Mouse (Mus musculus): Measurements from ENCODE around the gene Rtf1. TPM values are rescaled to one million over a fixed set of nuclear protein-coding genes. Genes with fewer than 3 reads are reported as not detected.
"Not testable (repeated sequence)": the region's sequence is repeated elsewhere in the genome, so short reads cannot be mapped to it uniquely, and the experiment has no call there.

The Rtf1 gene
- polyA plus RNA-seq, 1 experiment from 2014 or later: 62.3 TPM

DNA sequence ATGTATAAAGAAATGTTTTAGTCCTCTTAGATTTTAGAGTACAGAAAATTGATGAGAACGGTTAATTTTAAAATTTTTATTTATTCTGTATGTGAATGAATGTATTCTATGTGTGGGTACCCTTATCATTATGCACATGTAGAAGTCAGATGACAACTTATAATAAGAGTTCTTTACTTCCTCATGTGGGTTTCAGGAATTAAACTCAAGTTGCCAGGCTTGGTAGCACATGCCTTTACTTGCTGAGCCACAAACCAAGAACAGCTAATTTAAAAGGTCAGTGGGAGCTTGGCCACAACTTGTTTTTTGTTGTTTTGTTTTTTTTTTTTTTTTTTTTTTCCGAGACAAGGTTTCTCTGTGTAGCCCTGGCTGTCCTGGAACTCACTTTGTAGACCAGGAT lies 20.0 kb downstream of the Rtf1 start:
- H3K4me3 ChIP-seq: no peak overlapping the region
- no peak overlapping the region for H3K4me2 ChIP-seq
- WGBS: 89% methylated on average over 2 of the region's 2 CpGs
- no peak overlapping the region for H3K27ac ChIP-seq
- H3K27me3 ChIP-seq (replicated peaks): no peaks in the 10 kb centered on the region
- H3K9me3 ChIP-seq: no peaks in the 10 kb centered on the region
- no peak for ATAC-seq (replicated peaks)
- H3K9ac ChIP-seq: no peak overlapping the region
- no peaks in the 10 kb centered on the region for H3K4me1 ChIP-seq
- H3K36me3 ChIP-seq (replicated peaks): peaks cover 8% of the 10 kb centered on the region

DNA sequence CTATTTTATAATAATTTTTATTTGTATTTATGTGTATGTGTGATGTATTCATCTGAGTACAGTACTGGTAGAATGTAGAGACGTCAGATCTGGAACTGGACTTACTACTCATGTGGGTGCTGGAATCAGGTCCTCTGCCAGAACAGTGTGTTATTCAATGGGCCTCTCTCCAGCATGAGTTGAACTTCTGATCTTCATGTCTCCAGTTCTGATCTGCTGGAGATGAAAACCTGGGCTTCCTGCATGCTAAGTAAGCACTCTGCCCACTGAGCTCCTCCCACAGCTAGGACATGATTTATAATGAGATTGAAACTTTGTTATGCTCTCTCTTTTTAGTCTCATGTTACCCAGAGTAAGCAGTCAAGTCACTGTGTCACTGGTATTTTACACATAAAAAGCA lies 21.2 kb downstream of the Rtf1 start:
- 92% methylated on average over 1 of the region's 1 CpGs for WGBS
- Histone ChIP-seq H3K27ac (no peak overlapping the region), H3K9ac (no peak overlapping the region), H3K4me3 (no peak overlapping the region), H3K36me3 (replicated peaks) (peaks cover 8% of the 10 kb centered on the region), H3K27me3 (replicated peaks) (no peaks in the 10 kb centered on the region), H3K4me1 (no peaks in the 10 kb centered on the region), H3K9me3 (no peaks in the 10 kb centered on the region), H3K4me2 (no peak overlapping the region)
- no peak for ATAC-seq (replicated peaks)

GRCm38 (mm10) chr2:119698472-119698871 lies 23.6 kb downstream of the Rtf1 start:
- 86% methylated on average over 2 of the region's 2 CpGs for WGBS
- H3K4me2 ChIP-seq: no peak overlapping the region
- no peak for ATAC-seq (replicated peaks)
- no peaks in the 10 kb centered on the region for H3K4me1 ChIP-seq
- H3K36me3 ChIP-seq (replicated peaks): peaks cover 8% of the 10 kb centered on the region
- no peaks in the 10 kb centered on the region for H3K9me3 ChIP-seq
- no peak overlapping the region for H3K4me3 ChIP-seq
- H3K27me3 ChIP-seq (replicated peaks): no peaks in the 10 kb centered on the region
- no peak overlapping the region for H3K27ac ChIP-seq
- no peak overlapping the region for H3K9ac ChIP-seq

GRCm38 (mm10) chr2:119699962-119700361 lies 25.1 kb downstream of the Rtf1 start:
- no peak overlapping the region for H3K4me3 ChIP-seq
- no peak overlapping the region for H3K4me2 ChIP-seq
- 0 out of 2 replicates have a peak, but pooled peaks cover 2% of the 10 kb centered on the region for H3K36me3 ChIP-seq (replicated peaks)
- 95% methylated on average over 3 of the region's 3 CpGs for WGBS
- H3K27ac ChIP-seq: no peak overlapping the region
- no peak overlapping the region for H3K9ac ChIP-seq
- H3K4me1 ChIP-seq: no peaks in the 10 kb centered on the region
- ATAC-seq (replicated peaks): no peak
- no peaks in the 10 kb centered on the region for H3K9me3 ChIP-seq
- no peaks in the 10 kb centered on the region for H3K27me3 ChIP-seq (replicated peaks)

DNA sequence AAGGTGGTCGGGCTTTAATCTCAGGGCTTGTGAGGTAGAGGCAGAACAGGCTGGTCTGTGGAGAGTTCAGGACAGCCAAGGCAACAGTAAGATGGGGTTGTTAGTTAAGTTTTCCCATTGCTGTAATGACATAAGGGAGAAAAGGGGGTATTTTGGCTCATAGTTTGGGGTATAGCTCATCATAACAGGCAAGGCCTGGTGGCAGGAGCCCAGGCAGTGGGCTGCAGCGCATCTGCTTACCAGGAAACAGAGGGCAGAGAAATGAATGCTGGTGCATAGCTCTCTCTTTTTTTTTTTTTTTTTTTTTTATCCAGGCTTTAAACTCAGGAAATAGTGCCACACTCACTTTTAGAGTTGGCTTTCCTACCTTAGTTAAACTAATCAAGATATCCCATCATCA lies 28.3 kb downstream of the Rtf1 start:
- ATAC-seq (replicated peaks): no peak
- peaks cover 19% of the 10 kb centered on the region for H3K36me3 ChIP-seq (replicated peaks)
- no peak overlapping the region for H3K4me2 ChIP-seq
- no peaks in the 10 kb centered on the region for H3K9me3 ChIP-seq
- H3K4me1 ChIP-seq: no peaks in the 10 kb centered on the region
- no peaks in the 10 kb centered on the region for H3K27me3 ChIP-seq (replicated peaks)
- 97% methylated on average over 2 of the region's 2 CpGs for WGBS
- no peak overlapping the region for H3K27ac ChIP-seq
- no peak overlapping the region for H3K9ac ChIP-seq
- no peak overlapping the region for H3K4me3 ChIP-seq

DNA sequence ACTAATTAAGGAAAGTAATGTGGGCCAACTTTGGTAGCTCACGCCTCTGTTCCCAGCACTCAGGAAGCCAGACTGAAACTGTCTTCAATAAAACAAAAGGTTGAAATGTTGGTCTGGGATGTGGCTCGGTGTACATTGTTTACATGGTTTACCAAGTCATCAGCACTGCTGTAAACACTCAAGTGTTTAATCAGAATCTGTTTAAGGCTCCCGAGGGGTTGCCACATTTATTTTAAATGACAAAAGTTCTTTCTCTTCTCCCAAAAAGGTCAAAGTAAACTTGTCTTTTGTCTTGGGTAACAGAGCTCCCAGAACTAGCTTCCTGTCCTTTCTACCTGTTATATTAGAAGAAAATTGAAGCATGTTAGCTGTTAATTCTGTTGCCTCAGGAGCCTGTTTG lies 32.8 kb downstream of the Rtf1 start:
- H3K27me3 ChIP-seq (replicated peaks): no peaks in the 10 kb centered on the region
- no peaks in the 10 kb centered on the region for H3K9me3 ChIP-seq
- no peaks in the 10 kb centered on the region for H3K4me1 ChIP-seq
- H3K36me3 ChIP-seq (replicated peaks): peaks cover 32% of the 10 kb centered on the region
- no peak overlapping the region for H3K27ac ChIP-seq
- 89% methylated on average over 3 of the region's 3 CpGs for WGBS
- H3K4me3 ChIP-seq: no peak overlapping the region
- no peak for ATAC-seq (replicated peaks)
- H3K4me2 ChIP-seq: no peak overlapping the region
- no peak overlapping the region for H3K9ac ChIP-seq

DNA sequence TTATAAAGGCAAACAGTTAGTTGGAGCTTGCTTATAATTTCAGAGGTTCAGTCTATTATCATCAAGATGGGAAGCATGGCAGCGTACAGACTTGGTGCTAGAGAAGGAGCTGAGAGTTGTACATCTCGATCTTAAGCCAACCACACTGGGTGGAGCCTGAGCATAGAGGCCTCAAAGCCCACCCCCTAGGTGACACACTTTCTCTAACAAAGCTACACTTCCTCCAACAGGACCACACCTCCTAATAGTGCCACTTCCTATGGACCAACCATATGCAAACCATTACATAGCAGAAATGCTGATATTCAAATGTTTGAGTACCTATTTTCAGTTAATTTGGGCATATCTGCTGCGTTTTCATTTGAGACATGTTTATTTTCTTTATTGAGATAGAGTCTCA lies 35.1 kb downstream of the Rtf1 start:
- ATAC-seq (replicated peaks): no peak
- H3K36me3 ChIP-seq (replicated peaks): peaks cover 43% of the 10 kb centered on the region
- 95% methylated on average over 3 of the region's 3 CpGs for WGBS
- no peak overlapping the region for H3K4me2 ChIP-seq
- no peaks in the 10 kb centered on the region for H3K4me1 ChIP-seq
- H3K4me3 ChIP-seq: no peak overlapping the region
- H3K9ac ChIP-seq: no peak overlapping the region
- no peaks in the 10 kb centered on the region for H3K27me3 ChIP-seq (replicated peaks)
- no peaks in the 10 kb centered on the region for H3K9me3 ChIP-seq
- H3K27ac ChIP-seq: no peak overlapping the region

- H3K4me2 ChIP-seq; H3K9me3 ChIP-seq; H3K4me3 ChIP-seq; H3K4me1 ChIP-seq; H3K9ac ChIP-seq; ATAC-seq (replicated peaks); H3K27me3 ChIP-seq (replicated peaks); H3K27ac ChIP-seq: not testable (repeated sequence)
- peaks cover 41% of the 10 kb centered on the region for H3K36me3 ChIP-seq (replicated peaks)
- WGBS: 95% methylated on average over 2 of the region's 2 CpGs
These were observed 41.0 kb downstream of the Rtf1 start for GRCm38 (mm10) chr2:119715868-119716267.

DNA sequence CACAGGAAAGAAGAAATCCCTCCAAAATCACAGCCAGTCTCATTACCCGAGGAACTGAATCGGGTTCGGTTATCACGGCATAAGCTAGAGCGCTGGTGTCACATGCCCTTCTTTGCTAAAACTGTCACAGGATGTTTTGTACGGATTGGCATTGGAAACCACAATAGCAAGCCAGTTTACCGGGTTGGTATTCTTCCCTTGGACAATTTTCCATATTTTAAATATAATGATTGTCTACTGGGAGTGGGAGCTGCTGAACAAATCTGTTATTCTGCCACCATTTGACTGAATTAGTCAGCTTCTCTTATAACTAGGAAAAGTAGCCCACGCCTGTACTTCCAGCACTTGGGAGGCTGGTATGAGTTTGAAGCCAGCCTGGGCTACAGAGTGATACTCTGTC lies 46.2 kb downstream of the Rtf1 start:
- Histone ChIP-seq H3K36me3 (replicated peaks) (peaks cover 62% of the 10 kb centered on the region), H3K4me2 (no peak overlapping the region), H3K27ac (no peak overlapping the region), H3K4me1 (no peaks in the 10 kb centered on the region), H3K4me3 (no peak overlapping the region), H3K9ac (no peak overlapping the region), H3K27me3 (replicated peaks) (no peaks in the 10 kb centered on the region), H3K9me3 (no peaks in the 10 kb centered on the region)
- WGBS: 98% methylated on average over 8 of the region's 8 CpGs
- ATAC-seq (replicated peaks): no peak

- no peak overlapping the region for H3K4me2 ChIP-seq
- no peak overlapping the region for H3K4me3 ChIP-seq
- no peak overlapping the region for H3K27ac ChIP-seq
- no peaks in the 10 kb centered on the region for H3K27me3 ChIP-seq (replicated peaks)
- ATAC-seq (replicated peaks): no peak
- 93% methylated on average over 3 of the region's 3 CpGs for WGBS
- H3K36me3 ChIP-seq (replicated peaks): peaks cover 77% of the 10 kb centered on the region
- no peaks in the 10 kb centered on the region for H3K4me1 ChIP-seq
- H3K9me3 ChIP-seq: no peaks in the 10 kb centered on the region
- H3K9ac ChIP-seq: no peak overlapping the region
These were observed 53.0 kb downstream of the Rtf1 start for GRCm38 (mm10) chr2:119727762-119728416.

DNA sequence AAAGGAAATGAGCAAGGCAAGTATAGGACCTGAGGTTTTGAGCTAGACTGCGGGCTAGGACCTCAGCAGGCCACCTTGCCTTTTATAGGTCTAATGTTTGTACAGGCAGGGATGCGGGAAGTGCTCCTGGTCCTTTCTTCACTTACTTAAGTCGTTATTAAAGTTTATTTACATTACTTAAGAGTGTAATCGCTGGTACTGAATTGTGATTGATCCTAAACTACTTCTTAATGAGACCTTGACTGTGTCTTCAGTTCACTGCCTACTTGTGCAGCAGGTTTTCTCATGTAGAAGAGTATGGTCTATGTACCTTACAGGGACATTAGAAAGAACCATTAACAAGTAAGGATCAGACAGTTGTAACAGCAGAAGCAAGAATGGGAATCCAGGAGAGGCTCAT lies 55.9 kb downstream of the Rtf1 start:
- H3K36me3 ChIP-seq (replicated peaks): peaks cover 76% of the 10 kb centered on the region
- no peaks in the 10 kb centered on the region for H3K9me3 ChIP-seq
- no peaks in the 10 kb centered on the region for H3K4me1 ChIP-seq
- H3K27ac ChIP-seq: no peak overlapping the region
- H3K4me3 ChIP-seq: no peak overlapping the region
- 94% methylated on average over 4 of the region's 4 CpGs for WGBS
- H3K4me2 ChIP-seq: no peak overlapping the region
- H3K9ac ChIP-seq: no peak overlapping the region
- ATAC-seq (replicated peaks): no peak
- no peaks in the 10 kb centered on the region for H3K27me3 ChIP-seq (replicated peaks)

DNA sequence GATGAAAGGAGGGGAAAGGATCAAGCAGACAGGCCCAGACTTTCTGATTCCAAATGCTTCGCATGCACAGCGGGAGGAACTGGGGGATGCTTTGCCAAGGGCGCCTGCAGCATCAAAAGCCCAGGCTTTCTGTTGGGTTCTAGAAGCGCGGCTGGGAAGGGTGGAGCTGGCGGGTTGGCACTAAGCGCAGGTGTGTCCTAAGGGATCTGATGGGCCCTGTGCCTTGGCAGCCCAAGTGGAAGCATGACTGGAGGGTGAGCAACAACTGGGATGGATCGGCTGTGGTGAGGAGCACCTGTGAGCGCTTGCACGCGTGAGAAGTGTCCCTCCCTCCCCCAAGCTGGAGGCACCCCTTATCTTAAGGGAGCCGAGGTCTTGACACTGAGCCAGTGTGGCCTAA lies 62.3 kb downstream of the Rtf1 start:
- H3K9ac ChIP-seq: no peak overlapping the region
- H3K4me2 ChIP-seq: no peak overlapping the region
- H3K36me3 ChIP-seq (replicated peaks): peaks cover 25% of the 10 kb centered on the region
- WGBS: 32% methylated on average over 12 of the region's 12 CpGs
- peaks cover 23% of the 10 kb centered on the region for H3K27me3 ChIP-seq (replicated peaks)
- no peak for ATAC-seq (replicated peaks)
- peaks cover 8% of the 10 kb centered on the region for H3K4me1 ChIP-seq
- H3K4me3 ChIP-seq: no peak overlapping the region
- no peak overlapping the region for H3K27ac ChIP-seq
- H3K9me3 ChIP-seq: no peaks in the 10 kb centered on the region

DNA sequence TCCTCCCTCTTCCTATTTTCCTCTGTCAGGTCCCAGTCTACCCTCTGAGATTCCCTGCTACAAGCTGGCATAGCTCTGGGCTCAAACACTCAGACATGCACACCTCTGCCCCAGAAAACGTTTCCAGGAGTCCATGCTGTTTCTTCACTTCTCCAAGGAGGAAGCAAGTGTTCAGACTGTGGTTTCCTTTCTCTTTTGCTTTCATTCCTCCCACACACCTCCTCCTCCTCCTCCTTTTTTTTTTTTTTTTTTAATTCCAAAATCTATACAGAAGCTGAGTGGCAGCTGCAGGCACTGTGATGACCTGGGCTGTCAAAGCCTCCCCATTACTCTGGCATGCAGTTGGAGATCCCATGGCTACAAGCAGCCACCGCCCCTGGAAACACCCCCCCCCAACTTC lies 65.7 kb downstream of the Rtf1 start:
- peaks cover 57% of the 10 kb centered on the region for H3K27me3 ChIP-seq (replicated peaks)
- H3K36me3 ChIP-seq (replicated peaks): 0 out of 2 replicates have a peak, but pooled peaks cover 2% of the 10 kb centered on the region
- no peak overlapping the region for H3K4me2 ChIP-seq
- H3K27ac ChIP-seq: no peak overlapping the region
- no peaks in the 10 kb centered on the region for H3K9me3 ChIP-seq
- H3K4me3 ChIP-seq: no peak overlapping the region
- peaks cover 34% of the 10 kb centered on the region for H3K4me1 ChIP-seq
- 20% methylated on average over 2 of the region's 2 CpGs for WGBS
- no peak overlapping the region for H3K9ac ChIP-seq
- no peak for ATAC-seq (replicated peaks)

Data from midbrain, embryonic 15.5 days (tissue).